ENCODE assay signal across 23 mouse cellular contexts in the genomic region with DNA sequence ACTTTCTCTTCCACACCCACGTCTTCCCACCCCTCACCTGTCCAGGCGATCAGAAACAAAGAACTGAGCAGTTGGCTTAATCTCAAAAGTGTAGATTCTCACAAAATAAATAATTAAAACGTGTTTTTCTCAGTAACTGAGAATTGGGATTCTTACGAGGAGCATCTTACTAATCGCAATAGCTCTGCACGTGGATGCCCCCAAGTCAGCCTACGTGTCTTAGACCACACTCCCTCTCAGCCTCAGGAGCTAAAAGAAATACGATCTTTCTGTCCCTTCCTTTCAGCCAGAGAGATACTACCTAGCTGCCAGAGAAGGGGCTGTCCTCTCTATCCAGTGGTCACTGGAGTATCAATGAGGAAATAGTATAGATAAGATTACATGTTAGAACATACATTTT.
"Had no signal": no experiment of that assay in that cellular context is flagged by ENCODE, and none has a peak within 500 bp of the region (broad histone marks: within the 10 kb centered on the region; RNA-seq: fewer than 3 reads in every experiment).

No protein-coding gene starts in this region.

- H3K27me3 ChIP-seq: heart, embryonic 12.5 days; hindbrain, embryonic 12.5 days; intestine, embryonic 15.5 days; limb, embryonic 13.5 days; limb, embryonic 15.5 days; liver, embryonic 12.5 days had no signal

- ATAC-seq: hindbrain, embryonic 16.5 days; intestine, embryonic 15.5 days; intestine, postnatal 0 days; liver, embryonic 12.5 days had no signal

- DNase-seq: gastrocnemius, postnatal 14 days; gastrocnemius, postnatal 36 days; heart, adult 18-20 months; heart, postnatal 10 days; heart, postnatal 4 days; kidney, adult 18-20 months; kidney, adult 8-10 months; kidney, postnatal 14 days; kidney, postnatal 36 days; layer of hippocampus, postnatal 36 days; left cerebral cortex, postnatal 4 days had no signal

- H3K4me3 ChIP-seq: heart, embryonic 10.5 days; heart, embryonic 12.5 days; hindbrain, embryonic 10.5 days; hindbrain, embryonic 12.5 days; intestine, embryonic 15.5 days; limb, embryonic 13.5 days; limb, embryonic 15.5 days; liver, embryonic 12.5 days had no signal

- H3K36me3 ChIP-seq: heart, embryonic 10.5 days; heart, embryonic 12.5 days; hindbrain, embryonic 10.5 days; hindbrain, embryonic 12.5 days; intestine, embryonic 15.5 days; limb, embryonic 13.5 days; limb, embryonic 15.5 days; liver, embryonic 12.5 days had no signal

- H3K4me1 ChIP-seq: intestine, embryonic 15.5 days had no signal

- H3K27ac ChIP-seq: heart, embryonic 10.5 days; hindbrain, embryonic 10.5 days; hindbrain, embryonic 12.5 days; hindbrain, embryonic 14.5 days; intestine, embryonic 15.5 days; limb, embryonic 13.5 days; limb, embryonic 15.5 days; liver, embryonic 12.5 days; liver, embryonic 14.5 days had no signal
